Mouse (Mus musculus): ENCODE data around the gene Dph1. TPM values are rescaled to one million over a fixed set of nuclear protein-coding genes. Genes with fewer than 3 reads are reported as not detected.

Gene Dph1
- polyA plus RNA-seq (2015; fragmentation: Nextera tagmentation; extraction: Ambion mirVana), result 13.7 and 14.3 TPM in 2 replicates

GRCm38 (mm10) chr11:75190905-75191441 is at the start of gene Dph1:
Dph1 (minus strand) TSS chr11:75191241.

GRCm38 (mm10) chr11:75193256-75194071 is 2.4 kb upstream of the Dph1 start, which contains the start of gene Rtn4rl1:
Rtn4rl1 (plus strand) TSS chr11:75193783.

GRCm38 (mm10) chr11:75178672-75179208 is 12.3 kb downstream of the Dph1 start, which contains the start of gene Ovca2:
Ovca2 (minus strand) TSS chr11:75178835.

GRCm38 (mm10) chr11:75169405-75170080 is 21.5 kb downstream of the Dph1 start, which contains the start of gene Hic1:
Hic1 (minus strand) TSS chr11:75169519.

MicroRNAs within 50 kb of the gene (microRNA counts, 519-probe panel; counts per million panel counts)
- microRNA mmu-miR-132, result 2,871 counts per million, percentile 71 among the panel's probes with 10 or more counts
- 296 counts per million, percentile 58 among the panel's probes with 10 or more counts for microRNA mmu-miR-212

Small RNA genes within 50 kb of the gene (microRNA-seq; reads per million reads assigned to microRNA genes)
- gene Mir132, result 115 to 126 reads per million in 2 experiments
- gene Mir212, result 9.3 to 11.7 reads per million in 2 experiments

Other genes with a start within 250 kb of the Dph1 start
- 9.8 and 15.9 TPM in 2 replicates for gene Hic1, start 21.7 kb downstream of the Dph1 start, polyA plus RNA-seq (2015; fragmentation: Nextera tagmentation; extraction: Ambion mirVana)
- 7.4 and 9.6 TPM in 2 replicates for gene Ovca2, start 12.4 kb downstream of the Dph1 start, polyA plus RNA-seq (2015; fragmentation: Nextera tagmentation; extraction: Ambion mirVana)
- 0.95 and 1.3 TPM in 2 replicates for gene Rtn4rl1, start 2.5 kb upstream of the Dph1 start, polyA plus RNA-seq (2015; fragmentation: Nextera tagmentation; extraction: Ambion mirVana)
- gene Rpa1, start 157.1 kb upstream of the Dph1 start, polyA plus RNA-seq (2015; fragmentation: Nextera tagmentation; extraction: Ambion mirVana), result 36.4 and 38.5 TPM in 2 replicates
- gene Smyd4, start 157.2 kb upstream of the Dph1 start, polyA plus RNA-seq (2015; fragmentation: Nextera tagmentation; extraction: Ambion mirVana), result 9.9 and 12.0 TPM in 2 replicates
- gene Serpinf1, start 231.5 kb upstream of the Dph1 start, polyA plus RNA-seq (2015; fragmentation: Nextera tagmentation; extraction: Ambion mirVana), result 174 and 240 TPM in 2 replicates
- 0.23 and 0.29 TPM in 2 replicates for gene Serpinf2, start 248.3 kb upstream of the Dph1 start, polyA plus RNA-seq (2015; fragmentation: Nextera tagmentation; extraction: Ambion mirVana)